Comparison of ENCODE assay signal across 8 mouse cellular contexts in genomic region chr7:4145552-4146190, GRCm38 (mm10). TPM values are rescaled to one million over a fixed set of nuclear protein-coding genes. Genes with fewer than 3 reads are reported as not detected.
DNase-seq lines count a peak whose midpoint lies in the region; ATAC-seq and TF ChIP-seq lines count a peak whose summit lies in the region.

No protein-coding gene starts in this region.

- peaks cover 65% of the 10 kb centered on the region for H3K36me3 ChIP-seq in thymus, adult 2 months (ENCODE audit: control insufficient read depth, insufficient read depth, low read length)
- peaks cover 68% of the 10 kb centered on the region for H3K36me3 ChIP-seq in kidney, postnatal 0 days (ENCODE audit: insufficient read depth, low read length)
- peaks cover 79% of the 10 kb centered on the region for H3K36me3 ChIP-seq in forebrain, embryonic 13.5 days (ENCODE audit: poor library complexity, severe bottlenecking)

- no peak for ATAC-seq in kidney, postnatal 0 days (replicated peaks; ENCODE audit: low FRiP score, low read depth)
- ATAC-seq in forebrain, embryonic 13.5 days: no peak

- no peaks in the 10 kb centered on the region for H3K9me3 ChIP-seq in kidney, postnatal 0 days (replicated peaks; ENCODE audit: low read length)
- H3K9me3 ChIP-seq in forebrain, embryonic 13.5 days (replicated peaks): no peaks in the 10 kb centered on the region

- no peaks in the 10 kb centered on the region; the same call in 1 of the 2 replicates for H3K27me3 ChIP-seq in thymus, adult 2 months (ENCODE audit: control insufficient read depth, insufficient read depth, low read length)
- H3K27me3 ChIP-seq in kidney, postnatal 0 days (ENCODE audit: insufficient read depth, low read length): no peaks in the 10 kb centered on the region
- H3K27me3 ChIP-seq in forebrain, embryonic 13.5 days: peaks cover 6% of the 10 kb centered on the region

- H3K4me1 ChIP-seq in thymus, adult 2 months (replicated peaks; ENCODE audit: control insufficient read depth, insufficient read depth, low read length): peaks cover 12% of the 10 kb centered on the region
- peaks cover 17% of the 10 kb centered on the region for H3K4me1 ChIP-seq in kidney, postnatal 0 days (replicated peaks; ENCODE audit: insufficient read depth, low read length)
- peaks cover 21% of the 10 kb centered on the region for H3K4me1 ChIP-seq in forebrain, embryonic 13.5 days

- 65% methylated on average over 6 of the region's 6 CpGs for WGBS in thymus, adult 2 months
- WGBS in kidney, postnatal 0 days: 66% methylated on average over 6 of the region's 6 CpGs
- 68% methylated on average over 6 of the region's 6 CpGs for WGBS in forebrain, embryonic 13.5 days

- H3K4me2 ChIP-seq in kidney, postnatal 0 days (ENCODE audit: low read length): no peak overlapping the region
- H3K4me2 ChIP-seq in forebrain, embryonic 13.5 days: no peak overlapping the region

- TF ChIP-seq CTCF in thymus, adult 2 months (IDR thresholded peaks at IDR 0.05; ENCODE audit: borderline replicate concordance, control insufficient read depth, extremely low read depth, insufficient read depth, low read length, poor library complexity): peak; percentile 75; the same call in 1 of the 2 replicates
- peak; percentile 79 for TF ChIP-seq CTCF in kidney, postnatal 0 days (IDR thresholded peaks at IDR 0.05; ENCODE audit: low read depth)

- no peak overlapping the region for H3K27ac ChIP-seq in thymus, adult 2 months (ENCODE audit: control insufficient read depth, insufficient read depth, low read length)
- no peak overlapping the region for H3K27ac ChIP-seq in kidney, postnatal 0 days
- no peak overlapping the region for H3K27ac ChIP-seq in forebrain, embryonic 13.5 days

- no peak overlapping the region for H3K9ac ChIP-seq in kidney, postnatal 0 days (ENCODE audit: low read depth, low read length)
- no peak overlapping the region for H3K9ac ChIP-seq in forebrain, embryonic 13.5 days

- no peak overlapping the region for H3K4me3 ChIP-seq in thymus, adult 2 months (ENCODE audit: control insufficient read depth, insufficient read depth, low read length)
- no peak overlapping the region for H3K4me3 ChIP-seq in kidney, postnatal 0 days (replicated peaks; ENCODE audit: low read depth, low read length)
- H3K4me3 ChIP-seq in forebrain, embryonic 13.5 days: no peak overlapping the region

- peak; percentile 42 for DNase-seq in gastrocnemius, postnatal 14 days
- DNase-seq in gastrocnemius, postnatal 10 days: no peak
- peak; percentile 66 for DNase-seq in thymus, adult 2 months
- DNase-seq in thymus, adult 18-20 months: no peak
- DNase-seq in cerebellum, adult 9-10 months: peak; percentile 73
- peak; percentile 54 for DNase-seq in kidney, postnatal 0 days (ENCODE audit: low spot score)
- DNase-seq in mesoderm, embryonic 11.5 days (ENCODE audit: low read depth, low spot score): peak; percentile 63

- TF ChIP-seq POLR2A in thymus, adult 2 months (IDR thresholded peaks at IDR 0.05; ENCODE audit: control insufficient read depth, extremely low read depth, insufficient read depth, low read length, poor library complexity): no peak

- intact Hi-C loops in gastrocnemius, postnatal 14 days (cut with DNase I; ENCODE audit: low total_unique reads): no loop called here

RNA-seq across cellular contexts. Expression of gene Leng9, which starts 4.5 kb away (rescaled TPM):
- 1 to 10 TPM; 2.1 to 2.3 TPM for total RNA-seq in gastrocnemius, postnatal 14 days (2021)
- 1 to 10 TPM; 2.3 to 3.2 TPM for total RNA-seq in gastrocnemius, postnatal 10 days (2021)
- 10.5 and 11.5 TPM in 2 replicates for polyA plus RNA-seq in thymus, adult 2 months (2012; rRNA removed)
- polyA plus RNA-seq in kidney, postnatal 0 days (2015; fragmentation: Nextera tagmentation; extraction: Ambion mirVana): 4.1 and 4.4 TPM in 2 replicates
- 3.5 and 3.9 TPM in 2 replicates for polyA plus RNA-seq in forebrain, embryonic 13.5 days (2015; fragmentation: Nextera tagmentation; extraction: Ambion mirVana)

RNA-seq across cellular contexts. Expression of gene Leng8, which starts 8.8 kb away (rescaled TPM):
- 10 to 100 TPM; 26.9 to 33.9 TPM for total RNA-seq in gastrocnemius, postnatal 14 days (2021)
- total RNA-seq in gastrocnemius, postnatal 10 days (2021): 10 to 100 TPM; 31.7 to 62.1 TPM
- 1,109 and 1,332 TPM in 2 replicates for polyA plus RNA-seq in thymus, adult 2 months (2012; rRNA removed)
- 30.4 and 30.8 TPM in 2 replicates for polyA plus RNA-seq in kidney, postnatal 0 days (2015; fragmentation: Nextera tagmentation; extraction: Ambion mirVana)
- polyA plus RNA-seq in forebrain, embryonic 13.5 days (2015; fragmentation: Nextera tagmentation; extraction: Ambion mirVana): 61.3 and 71.1 TPM in 2 replicates

RNA-seq across cellular contexts. Expression of gene Cdc42ep5, which starts 19.0 kb away (rescaled TPM):
- 1 to 10 TPM; 6.5 to 6.9 TPM for total RNA-seq in gastrocnemius, postnatal 14 days (2021)
- total RNA-seq in gastrocnemius, postnatal 10 days (2021): 10 to 100 TPM; 10.2 to 12.4 TPM
- 6.5 and 9.7 TPM in 2 replicates for polyA plus RNA-seq in thymus, adult 2 months (2012; rRNA removed)
- 48.1 and 52.4 TPM in 2 replicates for polyA plus RNA-seq in kidney, postnatal 0 days (2015; fragmentation: Nextera tagmentation; extraction: Ambion mirVana)
- 5.1 and 5.2 TPM in 2 replicates for polyA plus RNA-seq in forebrain, embryonic 13.5 days (2015; fragmentation: Nextera tagmentation; extraction: Ambion mirVana)

RNA-seq across cellular contexts. Expression of gene Ttyh1, which starts 26.5 kb away (rescaled TPM):
- total RNA-seq in gastrocnemius, postnatal 14 days (2021): 1 to 10 TPM; 2.3 to 5.3 TPM
- 1 to 10 TPM; 4.7 to 5.3 TPM for total RNA-seq in gastrocnemius, postnatal 10 days (2021)
- 1.1 and 1.8 TPM in 2 replicates for polyA plus RNA-seq in thymus, adult 2 months (2012; rRNA removed)
- polyA plus RNA-seq in kidney, postnatal 0 days (2015; fragmentation: Nextera tagmentation; extraction: Ambion mirVana): 1.5 and 1.9 TPM in 2 replicates
- polyA plus RNA-seq in forebrain, embryonic 13.5 days (2015; fragmentation: Nextera tagmentation; extraction: Ambion mirVana): 121 and 149 TPM in 2 replicates

Comparison
In these comparisons a context has a peak if more than half of its experiments do, and no peak if none do; other contexts are left out.
1. DNase-seq: peak in gastrocnemius, postnatal 14 days (single experiment), thymus, adult 2 months (single experiment), cerebellum, adult 9-10 months (single experiment), kidney, postnatal 0 days (single experiment) and mesoderm, embryonic 11.5 days (single experiment); none in gastrocnemius, postnatal 10 days (single experiment) and thymus, adult 18-20 months (0 of 2).
2. RNA of gene Leng8, which starts 8.8 kb away (polyA plus RNA-seq): 1,109 to 1,332 TPM in thymus, adult 2 months; 61.3 to 71.1 TPM in forebrain, embryonic 13.5 days and 30.4 to 30.8 TPM in kidney, postnatal 0 days; every median in the first group is over 10 times any median in the second.